Mouse (Mus musculus): ENCODE data around the gene Hlx.

Gene Hlx

GRCm38 (mm10) chr1:184707532-184708248 lies 24.7 kb downstream of the Hlx start:
- no peak for TF ChIP-seq GATA4 (IDR thresholded peaks at IDR 0.05; ENCODE audit: insufficient replicate concordance, low read length)

- TF ChIP-seq GATA4 (IDR thresholded peaks at IDR 0.05; ENCODE audit: insufficient replicate concordance, low read length) = no peak
These were observed 27.5 kb downstream of the Hlx start for GRCm38 (mm10) chr1:184704901-184705300.

- TF ChIP-seq GATA4 (IDR thresholded peaks at IDR 0.05; ENCODE audit: insufficient replicate concordance, low read length) = no peak
These were observed 33.1 kb downstream of the Hlx start for GRCm38 (mm10) chr1:184699295-184699694.

GRCm38 (mm10) chr1:184695451-184695850 lies 37.0 kb downstream of the Hlx start:
- no peak for TF ChIP-seq GATA4 (IDR thresholded peaks at IDR 0.05; ENCODE audit: insufficient replicate concordance, low read length)

GRCm38 (mm10) chr1:184692204-184692904 lies 40.1 kb downstream of the Hlx start:
- TF ChIP-seq GATA4 (IDR thresholded peaks at IDR 0.05; ENCODE audit: insufficient replicate concordance, low read length) = no peak

GRCm38 (mm10) chr1:184691240-184691639 lies 41.2 kb downstream of the Hlx start:
- no peak for TF ChIP-seq GATA4 (IDR thresholded peaks at IDR 0.05; ENCODE audit: insufficient replicate concordance, low read length)

- TF ChIP-seq GATA4 (IDR thresholded peaks at IDR 0.05; ENCODE audit: insufficient replicate concordance, low read length) = no peak
These were observed 44.4 kb downstream of the Hlx start for GRCm38 (mm10) chr1:184688026-184688425.

- TF ChIP-seq GATA4 (IDR thresholded peaks at IDR 0.05; ENCODE audit: insufficient replicate concordance, low read length) = no peak
These were observed 44.9 kb downstream of the Hlx start for GRCm38 (mm10) chr1:184687512-184687911.

- TF ChIP-seq GATA4 (IDR thresholded peaks at IDR 0.05; ENCODE audit: insufficient replicate concordance, low read length) = no peak
These were observed 48.9 kb downstream of the Hlx start for GRCm38 (mm10) chr1:184683541-184683940.

- TF ChIP-seq GATA4 (IDR thresholded peaks at IDR 0.05; ENCODE audit: insufficient replicate concordance, low read length) = no peak
These were observed 52.9 kb downstream of the Hlx start for GRCm38 (mm10) chr1:184679416-184679965.

GRCm38 (mm10) chr1:184677641-184678040 lies 54.8 kb downstream of the Hlx start:
- TF ChIP-seq GATA4 (IDR thresholded peaks at IDR 0.05; ENCODE audit: insufficient replicate concordance, low read length) = no peak
